Mouse (Mus musculus): Measurements from ENCODE around the gene Atp6v1c2.
A peak's percentile ranks its signal among the peaks of the same experiment; 100 is the strongest.

The Atp6v1c2 gene

DNA sequence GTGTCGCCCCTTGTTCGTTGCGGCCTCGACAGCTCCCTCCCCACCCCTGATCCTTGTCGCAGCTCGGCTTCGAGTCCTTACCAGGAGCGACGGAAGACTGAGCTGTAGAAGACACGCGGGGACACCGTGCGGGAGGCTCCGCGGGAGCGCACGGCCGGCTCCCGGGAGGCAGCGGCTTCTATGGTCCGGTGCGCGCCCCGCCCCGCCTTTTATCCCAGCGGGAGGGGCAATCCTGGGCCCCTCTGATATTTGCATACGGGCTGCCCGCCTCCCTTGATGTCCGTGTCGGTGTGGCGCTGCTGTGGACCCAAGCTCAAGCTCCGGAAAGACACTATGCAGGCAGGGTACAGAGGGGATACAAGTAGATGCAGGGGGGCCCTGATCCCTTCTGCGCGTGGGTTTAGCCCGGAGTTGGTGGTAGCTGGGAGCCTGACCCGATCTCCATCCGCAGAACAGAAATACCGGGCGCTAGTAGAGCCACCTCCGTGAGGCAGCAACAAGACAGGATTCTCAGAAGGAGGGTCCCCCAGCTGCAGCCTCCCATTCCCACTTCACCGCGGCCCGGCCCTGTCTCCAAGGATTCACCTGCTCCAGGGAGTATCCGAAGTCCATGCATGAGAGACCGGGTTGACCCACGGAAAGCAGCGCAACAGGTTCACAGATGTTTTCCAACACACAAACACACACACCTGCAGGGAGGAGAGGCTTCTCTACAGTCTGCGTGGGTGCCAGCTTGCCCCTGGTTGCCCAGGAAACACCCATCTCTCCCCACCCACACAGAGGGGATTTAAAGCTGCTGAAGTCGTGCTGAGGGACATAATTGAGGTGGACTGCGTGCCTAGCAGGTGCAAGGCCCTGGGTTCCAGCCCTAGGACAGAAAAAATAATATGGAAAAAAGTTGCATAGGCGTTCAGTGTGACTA is 4.3 kb downstream of the Atp6v1c2 start:
- DNase-seq: peak; percentile 58

GRCm38 (mm10) chr12:17318453-17318852 is 10.7 kb downstream of the Atp6v1c2 start:
- no peak for DNase-seq

DNA sequence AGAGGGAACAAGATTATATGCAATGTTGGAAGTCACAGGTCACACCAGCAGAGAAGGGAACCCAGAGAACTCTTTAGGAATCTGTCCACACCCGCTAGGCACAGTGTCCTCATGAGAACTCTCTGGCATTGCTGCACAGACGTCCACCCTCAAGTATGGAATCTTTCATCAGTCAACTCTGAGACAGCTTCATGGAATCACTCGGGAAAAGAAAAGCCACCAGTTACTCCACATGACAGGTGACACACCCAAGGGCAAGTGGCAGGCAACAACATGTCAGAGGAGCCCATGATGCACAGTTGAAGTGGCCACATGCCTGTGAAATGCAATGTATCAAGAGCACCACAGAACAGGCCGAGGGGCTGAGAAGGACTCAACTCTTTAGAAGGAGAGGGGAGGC is 11.2 kb downstream of the Atp6v1c2 start:
- DNase-seq: no peak

DNA sequence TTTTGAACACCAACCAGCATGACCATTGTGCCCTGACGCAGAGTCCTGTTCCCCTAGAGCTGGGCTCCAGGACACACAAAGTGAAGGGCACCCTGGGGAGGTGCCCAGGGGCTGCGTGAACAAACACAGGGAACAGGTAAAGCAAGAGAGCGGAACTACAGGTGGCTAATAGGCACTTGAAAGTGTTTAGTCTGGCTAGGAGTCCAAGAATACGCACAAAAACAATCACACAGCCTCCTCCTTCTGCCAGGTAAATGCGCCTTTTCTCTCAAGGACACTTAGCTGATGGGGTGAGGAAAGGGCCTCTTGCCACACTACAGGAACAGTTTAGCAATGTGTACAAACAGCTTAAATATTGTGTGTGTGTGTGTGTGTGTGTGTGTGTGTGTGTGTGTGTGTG is 13.1 kb downstream of the Atp6v1c2 start:
- DNase-seq: no peak

GRCm38 (mm10) chr12:17310852-17311839 is 18.0 kb downstream of the Atp6v1c2 start:
- DNase-seq: no peak

GRCm38 (mm10) chr12:17308246-17308645 is 20.9 kb downstream of the Atp6v1c2 start:
- DNase-seq: no peak

GRCm38 (mm10) chr12:17305445-17305844 is 23.7 kb downstream of the Atp6v1c2 start:
- no peak for DNase-seq

GRCm38 (mm10) chr12:17299902-17300301 is 29.3 kb downstream of the Atp6v1c2 start:
- no peak for DNase-seq

- no peak for DNase-seq
Measured at GRCm38 (mm10) chr12:17296899-17297298, 32.3 kb downstream of the Atp6v1c2 start.

DNA sequence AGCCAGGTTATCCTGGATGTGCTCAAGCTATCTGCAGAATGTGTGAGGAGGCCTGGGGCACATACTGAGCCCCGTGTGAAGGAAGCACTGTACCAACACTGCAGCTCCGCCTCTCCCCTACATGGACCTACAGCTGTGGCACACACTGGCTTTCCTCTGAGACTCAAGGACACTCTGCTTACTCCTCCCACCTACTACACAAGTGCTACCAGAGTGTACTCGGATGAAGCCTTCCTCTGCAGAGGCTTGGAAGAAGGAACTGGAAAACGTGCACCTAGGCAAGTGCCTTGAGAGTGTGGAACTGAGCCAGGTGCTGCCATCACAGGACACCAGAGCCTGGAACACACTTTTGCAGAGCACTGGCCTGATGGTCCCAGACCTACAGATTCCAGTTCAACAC is 38.6 kb downstream of the Atp6v1c2 start:
- DNase-seq: no peak

DNA sequence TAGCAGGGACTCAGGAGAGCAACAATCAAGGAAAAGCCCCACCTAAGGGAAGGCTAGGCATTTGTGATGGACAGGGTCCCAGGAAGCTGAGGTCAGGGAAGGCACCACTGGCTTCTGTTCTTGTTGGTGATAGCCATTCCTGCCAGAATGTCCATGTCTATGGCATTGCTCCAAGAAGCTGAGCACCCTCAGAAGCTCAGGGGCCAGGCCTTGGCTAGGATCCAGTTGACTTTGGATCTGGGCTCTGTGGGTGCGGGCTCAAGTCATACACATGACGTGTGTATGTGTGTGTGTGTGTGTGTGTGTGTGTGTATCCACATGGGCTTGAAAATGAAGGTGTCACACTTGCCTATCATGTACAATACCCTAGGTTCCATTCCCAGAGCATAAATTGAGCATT is 39.2 kb downstream of the Atp6v1c2 start:
- peak; percentile 35 for DNase-seq

DNA sequence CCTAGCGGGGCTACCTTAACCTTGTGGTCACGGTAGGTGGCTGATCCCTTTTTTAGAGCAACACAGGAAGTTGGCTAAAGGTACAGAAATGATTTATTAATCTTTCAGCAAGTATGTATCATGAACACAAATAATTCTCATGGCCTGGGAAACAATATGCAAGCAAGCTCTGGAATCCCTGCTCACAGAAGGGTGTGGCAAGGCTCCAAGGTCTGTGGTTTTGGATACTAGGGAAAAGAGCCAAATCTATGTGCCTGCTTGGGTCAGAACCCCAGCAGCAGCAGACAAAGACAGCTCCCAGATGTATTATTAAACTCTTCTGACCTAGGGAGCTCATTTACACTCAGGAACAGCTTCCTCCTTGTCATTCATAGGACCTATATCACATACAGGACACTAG is 40.1 kb downstream of the Atp6v1c2 start:
- DNase-seq: no peak

GRCm38 (mm10) chr12:17288496-17288895 is 40.7 kb downstream of the Atp6v1c2 start:
- no peak for DNase-seq

GRCm38 (mm10) chr12:17273841-17274240 is 55.3 kb downstream of the Atp6v1c2 start:
- DNase-seq: no peak

- DNase-seq: peak; percentile 64
Measured at GRCm38 (mm10) chr12:17271272-17271671, 57.9 kb downstream of the Atp6v1c2 start.

DNA sequence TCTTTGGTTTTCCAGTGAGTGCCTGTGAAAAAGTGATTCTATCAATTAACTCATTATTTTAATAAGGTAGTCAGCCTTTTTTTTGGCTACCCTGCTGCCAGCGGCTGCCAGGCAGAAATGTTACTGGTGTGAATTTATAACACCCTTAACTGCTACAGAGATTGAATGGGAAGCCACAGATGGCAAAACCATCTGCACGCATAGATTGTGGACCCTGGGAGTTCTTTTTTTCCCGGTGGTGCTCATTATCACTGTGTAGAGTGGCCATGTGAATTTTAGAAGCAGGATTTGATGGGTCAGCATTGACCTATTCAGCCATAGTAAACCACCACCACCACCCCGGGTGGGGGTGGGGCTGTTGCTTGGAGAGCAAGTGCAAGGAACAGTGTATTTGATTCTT is 61.8 kb downstream of the Atp6v1c2 start:
- no peak for DNase-seq

GRCm38 (mm10) chr12:17266673-17266990 is 62.5 kb downstream of the Atp6v1c2 start:
- no peak for DNase-seq

GRCm38 (mm10) chr12:17265971-17266672 is 63.0 kb downstream of the Atp6v1c2 start, which contains the start of gene Pdia6:
Pdia6 (plus strand) TSS chr12:17266545.
- DNase-seq: peak; percentile 97

GRCm38 (mm10) chr12:17264826-17265225 is 64.3 kb downstream of the Atp6v1c2 start:
- no peak for DNase-seq

- no peak for DNase-seq
Measured at GRCm38 (mm10) chr12:17263881-17264280, 65.3 kb downstream of the Atp6v1c2 start.

DNA sequence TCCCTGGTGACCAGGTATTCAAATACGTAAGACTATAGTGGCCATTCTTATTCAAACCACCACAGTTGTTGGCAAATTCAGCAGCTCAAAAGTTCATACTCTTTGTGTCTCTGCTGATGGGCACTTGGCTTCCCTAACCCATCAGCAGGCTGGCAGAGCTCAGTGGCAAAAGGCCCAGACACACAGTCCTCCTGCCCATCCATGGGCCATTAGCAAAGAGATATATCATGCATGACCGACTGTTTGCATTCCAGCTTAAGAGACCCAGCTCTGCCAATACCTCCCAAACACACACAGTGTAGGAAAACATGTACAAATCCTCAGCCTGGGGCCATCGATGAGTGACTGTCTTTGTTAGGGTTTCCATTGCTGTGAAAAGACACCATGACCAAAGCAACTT is 68.2 kb downstream of the Atp6v1c2 start:
- no peak for DNase-seq

GRCm38 (mm10) chr12:17258431-17258830 is 70.7 kb downstream of the Atp6v1c2 start:
- no peak for DNase-seq

DNA sequence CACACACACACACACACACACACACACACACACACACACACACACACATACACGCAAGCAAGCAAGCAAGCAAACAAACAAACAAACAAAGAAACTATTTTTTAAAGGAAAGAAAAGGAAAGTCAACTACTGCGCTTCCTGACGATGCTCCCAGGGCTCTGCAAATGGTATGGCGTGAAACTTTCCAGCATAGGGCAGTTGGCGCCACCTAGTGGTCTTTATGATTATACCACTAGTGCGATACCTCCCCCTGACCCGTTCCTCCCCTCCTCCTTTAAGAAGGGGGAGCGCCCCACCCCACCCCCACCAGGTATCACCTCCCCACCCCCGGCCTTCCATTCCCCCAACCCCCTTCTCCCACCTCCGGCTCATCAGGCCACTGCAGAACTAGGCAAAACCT is 72.3 kb downstream of the Atp6v1c2 start:
- peak; percentile 73 for DNase-seq

Measured in kidney, postnatal 10 days (tissue).